ENCODE assay signal across 10 mouse cellular contexts in the genomic region with DNA sequence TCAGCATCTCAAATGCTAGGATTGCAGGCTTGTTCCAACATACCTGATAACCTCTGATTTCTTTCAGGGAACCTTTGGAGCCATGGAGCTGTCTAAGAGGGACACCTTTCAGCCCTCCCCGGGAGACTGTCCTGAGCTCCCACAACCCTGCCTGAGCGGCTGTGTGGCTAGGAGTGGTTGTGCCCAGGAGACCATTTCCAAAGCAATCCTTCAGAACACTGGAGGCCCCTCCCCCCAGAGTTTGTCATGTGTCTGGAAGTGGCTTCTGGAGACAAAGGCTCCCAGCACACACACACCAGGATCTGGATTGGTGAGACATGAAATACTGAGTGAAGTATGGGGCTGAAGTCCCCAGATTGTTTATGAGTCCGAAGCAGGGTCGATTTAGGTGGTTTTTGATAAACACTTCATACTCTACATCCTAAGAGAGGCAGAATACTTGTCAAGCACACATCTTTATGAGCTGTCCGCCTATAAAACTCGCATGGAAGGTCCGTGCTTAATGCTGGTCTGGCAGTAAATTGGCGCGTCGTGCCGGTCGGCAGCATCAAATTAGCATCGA. TPM values are rescaled to one million over a fixed set of nuclear protein-coding genes. Genes with fewer than 3 reads are reported as not detected.
DNase-seq lines count a peak whose midpoint lies in the region; ATAC-seq and TF ChIP-seq lines count a peak whose summit lies in the region.
"Had no signal": no experiment of that assay in that cellular context is flagged by ENCODE, and none has a peak within 500 bp of the region (broad histone marks: within the 10 kb centered on the region; RNA-seq: fewer than 3 reads in every experiment).

No protein-coding gene starts in this region.

- no peak for TF ChIP-seq CTCF in kidney, postnatal 0 days (IDR thresholded peaks at IDR 0.05; ENCODE audit: low read depth)
- TF ChIP-seq CTCF in forebrain, postnatal 0 days (IDR thresholded peaks at IDR 0.05; ENCODE audit: low read depth): no peak

- no peak for DNase-seq in kidney, postnatal 0 days (ENCODE audit: low spot score)
- no peak for DNase-seq in kidney, adult 8-10 months
- peak; percentile 74 for DNase-seq in ZHBTc4 (ENCODE audit: low read depth, low spot score)
- no peak for DNase-seq in forebrain, postnatal 0 days
- DNase-seq in neural tube, embryonic 11.5 days (ENCODE audit: low spot score): peak; percentile 79
- no peak for DNase-seq in heart, postnatal 14 days
- no peak for DNase-seq in adrenal gland, adult 18-20 months (ENCODE audit: low spot score in 2 of 2)
- DNase-seq: liver; right cerebral cortex, postnatal 25 days had no signal

- peaks cover 18% of the 10 kb centered on the region for H3K4me1 ChIP-seq in kidney, postnatal 0 days (replicated peaks; ENCODE audit: insufficient read depth, low read length)
- H3K4me1 ChIP-seq in forebrain, postnatal 0 days (ENCODE audit: insufficient read depth): no peaks in the 10 kb centered on the region
- peaks cover 16% of the 10 kb centered on the region; the same call in 1 of the 2 replicates for H3K4me1 ChIP-seq in neural tube, embryonic 11.5 days (ENCODE audit: control insufficient read depth, insufficient read depth, low read length)

- H3K9me3 ChIP-seq in kidney, postnatal 0 days (replicated peaks; ENCODE audit: low read length): no peaks in the 10 kb centered on the region
- no peaks in the 10 kb centered on the region for H3K9me3 ChIP-seq in forebrain, postnatal 0 days (ENCODE audit: low read length)
- H3K9me3 ChIP-seq in neural tube, embryonic 11.5 days (ENCODE audit: control insufficient read depth, low read length): no peaks in the 10 kb centered on the region

- H3K4me2 ChIP-seq in kidney, postnatal 0 days (ENCODE audit: low read length): no peak overlapping the region
- no peak overlapping the region for H3K4me2 ChIP-seq in forebrain, postnatal 0 days (ENCODE audit: low read depth)
- no peak overlapping the region for H3K4me2 ChIP-seq in neural tube, embryonic 11.5 days (ENCODE audit: low read depth)

- no peak overlapping the region for H3K4me3 ChIP-seq in kidney, postnatal 0 days (replicated peaks; ENCODE audit: low read depth, low read length)
- H3K4me3 ChIP-seq in forebrain, postnatal 0 days (ENCODE audit: low read depth, low read length): no peak overlapping the region
- no peak overlapping the region for H3K4me3 ChIP-seq in neural tube, embryonic 11.5 days (ENCODE audit: low read depth, low read length)

- no peak overlapping the region for H3K27ac ChIP-seq in kidney, postnatal 0 days
- no peak overlapping the region for H3K27ac ChIP-seq in forebrain, postnatal 0 days (ENCODE audit: low read depth, low read length)
- peak overlapping the region; percentile 67 for H3K27ac ChIP-seq in neural tube, embryonic 11.5 days (ENCODE audit: low read depth, low read length)

- ATAC-seq in kidney, postnatal 0 days (replicated peaks; ENCODE audit: low FRiP score, low read depth): peak; percentile 54
- ATAC-seq in forebrain, postnatal 0 days: 0 out of 2 replicates have a peak, but pooled peaks have one; percentile 21
- peak; percentile 73; the same call in 1 of the 2 replicates for ATAC-seq in neural tube, embryonic 11.5 days (ENCODE audit: insufficient read depth, low FRiP score, low TSS enrichment)
- no peak for ATAC-seq in erythroblast, adult 5-6 weeks (replicated peaks; ENCODE audit: low FRiP score, poor library complexity, severe bottlenecking)

- no peaks in the 10 kb centered on the region for H3K36me3 ChIP-seq in kidney, postnatal 0 days (ENCODE audit: insufficient read depth, low read length)
- H3K36me3 ChIP-seq in forebrain, postnatal 0 days (ENCODE audit: insufficient read depth): no peaks in the 10 kb centered on the region
- H3K36me3 ChIP-seq in neural tube, embryonic 11.5 days (ENCODE audit: control insufficient read depth, insufficient read depth, low read length): no peaks in the 10 kb centered on the region

- no peak overlapping the region for H3K9ac ChIP-seq in kidney, postnatal 0 days (ENCODE audit: low read depth, low read length)
- H3K9ac ChIP-seq in forebrain, postnatal 0 days: no peak overlapping the region
- H3K9ac ChIP-seq in neural tube, embryonic 11.5 days (ENCODE audit: low read length): peak overlapping the region; percentile 20; the same call in 1 of the 2 replicates

- 16% methylated on average over 13 of the region's 13 CpGs for WGBS in kidney, postnatal 0 days
- 54% methylated on average over 13 of the region's 13 CpGs for WGBS in forebrain, postnatal 0 days
- WGBS in neural tube, embryonic 11.5 days: 25% methylated on average over 13 of the region's 13 CpGs

- intact Hi-C loops in heart, postnatal 14 days (cut with DNase I): no loop called here

- H3K27me3 ChIP-seq in kidney, postnatal 0 days (ENCODE audit: insufficient read depth, low read length): no peaks in the 10 kb centered on the region
- no peaks in the 10 kb centered on the region for H3K27me3 ChIP-seq in forebrain, postnatal 0 days (ENCODE audit: insufficient read depth, low read length)
- H3K27me3 ChIP-seq in neural tube, embryonic 11.5 days (ENCODE audit: control insufficient read depth, insufficient read depth, low read length): no peaks in the 10 kb centered on the region

RNA-seq across cellular contexts. Expression of a gene that starts 12.5 kb away (rescaled TPM):
- 14.1 and 16.8 TPM in 2 replicates for polyA plus RNA-seq in kidney, postnatal 0 days (2015; fragmentation: Nextera tagmentation; extraction: Ambion mirVana)
- total RNA-seq in forebrain, postnatal 0 days (2014; rRNA removed): 17.6 and 22.2 TPM in 2 replicates
- polyA plus RNA-seq in forebrain, postnatal 0 days (2015; fragmentation: Nextera tagmentation; extraction: Ambion mirVana): 10.8 and 14.2 TPM in 2 replicates
- 19.6 and 21.2 TPM in 2 replicates for polyA plus RNA-seq in neural tube, embryonic 11.5 days (2014; fragmentation: Nextera tagmentation; extraction: Ambion mirVana)
- under 1 TPM in 1 of 2 experiments, not detected in 1; 0.37 TPM for total RNA-seq in heart, postnatal 14 days (2021)
- total RNA-seq in erythroblast, adult 5-6 weeks (2015; ENCODE audit: low replicate concordance): not detected in 2 replicates
- total RNA-seq in erythroblast, adult 5-6 weeks (2017; ENCODE audit: low replicate concordance): not detected in 2 replicates
- 10 to 100 TPM; 10.6 to 12.7 TPM for total RNA-seq in adrenal gland, adult 18-20 months (2021)

Comparison
In these comparisons a context has a peak if more than half of its experiments do, and no peak if none do; other contexts are left out.
1. DNase-seq: peak in ZHBTc4 (single experiment) and neural tube, embryonic 11.5 days (single experiment); none in kidney, postnatal 0 days (single experiment), kidney, adult 8-10 months (0 of 2), forebrain, postnatal 0 days (single experiment), heart, postnatal 14 days (0 of 2) and adrenal gland, adult 18-20 months (0 of 2).
2. RNA of a gene that starts 12.5 kb away (total RNA-seq): 17.6 to 22.2 TPM in forebrain, postnatal 0 days and 10.6 to 12.7 TPM in adrenal gland, adult 18-20 months; 0.37 TPM in heart, postnatal 14 days and not detected in erythroblast, adult 5-6 weeks; every median in the first group is over 4 times any median in the second.